Mouse (Mus musculus): ENCODE results near the gene Wfikkn1. TPM values are rescaled to one million over a fixed set of nuclear protein-coding genes. Genes with fewer than 3 reads are reported as not detected.
A peak's percentile ranks its signal among the peaks of the same experiment; 100 is the strongest.

Wfikkn1 gene
- 0.29 and 0.36 TPM in 2 replicates for polyA plus RNA-seq (2015; fragmentation: Nextera tagmentation; extraction: Ambion mirVana)

DNA sequence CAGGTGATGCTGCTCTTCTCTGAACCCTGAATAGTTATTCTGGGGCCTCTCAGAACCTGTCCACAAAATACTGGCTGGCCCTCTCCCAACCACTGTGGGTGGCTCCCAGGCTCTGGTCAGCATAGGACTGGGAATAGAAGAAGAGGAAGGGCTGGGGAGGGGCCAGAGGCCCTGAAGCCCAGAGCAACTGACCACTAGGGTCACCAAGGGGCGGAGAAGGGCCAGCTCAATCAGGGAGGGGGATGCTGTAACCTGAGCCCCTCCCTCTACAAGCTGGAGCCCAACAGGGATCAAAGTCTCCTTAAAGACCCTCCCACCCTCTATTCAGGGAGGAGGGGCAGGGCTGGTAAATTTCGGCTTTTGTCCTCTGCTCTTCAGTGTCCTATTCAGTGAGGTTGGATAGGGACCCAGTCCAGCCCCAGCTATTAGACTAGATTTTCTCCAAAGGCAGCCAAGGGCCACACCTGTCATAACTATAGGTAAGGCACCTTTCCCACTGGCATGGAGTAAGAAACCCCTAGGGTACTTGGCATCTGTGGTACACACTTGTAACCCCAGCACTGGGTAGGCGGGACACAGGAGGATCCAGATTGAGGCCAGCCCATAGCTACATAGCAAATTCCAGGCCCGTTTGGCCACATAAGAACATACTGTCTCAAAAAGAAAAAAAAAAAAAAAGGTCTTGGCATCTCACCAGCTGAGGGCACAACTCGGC lies at the start of gene Wfikkn1:
TSS of gene Wfikkn1 (minus strand) at position 663 of the 715 bp plus-strand sequence.
- no peak for ATAC-seq
- no peaks in the 10 kb centered on the region for H3K9me3 ChIP-seq
- H3K27ac ChIP-seq: no peak within 1 kb of the TSS
- H3K9ac ChIP-seq: no peak within 1 kb of the TSS
- H3K4me1 ChIP-seq (replicated peaks): peaks cover 21% of the 10 kb centered on the region
- no peak within 1 kb of the TSS for H3K4me3 ChIP-seq (replicated peaks)
- H3K36me3 ChIP-seq: peaks cover 25% of the 10 kb centered on the region
- no peak within 1 kb of the TSS for H3K4me2 ChIP-seq (replicated peaks)
- WGBS: 38% methylated on average over 5 of the region's 5 CpGs
- H3K27me3 ChIP-seq (replicated peaks): no peaks in the 10 kb centered on the region

DNA sequence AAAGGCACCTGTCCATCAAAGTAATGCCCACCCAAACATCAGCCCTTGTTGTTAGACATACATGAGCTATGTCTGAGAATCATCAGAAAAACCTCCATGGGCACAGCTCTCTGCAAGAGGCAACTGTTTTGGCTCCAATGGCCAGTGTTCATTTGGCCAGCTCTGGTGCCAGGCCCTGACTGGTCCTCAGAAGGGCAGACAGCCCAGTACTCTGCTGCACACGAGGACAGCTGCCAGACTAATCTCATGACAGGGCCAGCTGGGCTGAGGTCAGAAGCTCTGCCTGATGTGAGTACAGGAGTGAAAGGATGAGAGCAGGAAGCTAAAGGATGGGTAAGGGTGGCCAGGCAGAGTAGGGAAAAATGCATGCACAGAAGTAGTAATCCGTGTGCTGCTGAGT lies 44.7 kb upstream of the Wfikkn1 start:
- H3K36me3 ChIP-seq: peaks cover 30% of the 10 kb centered on the region
- no peak overlapping the region for H3K4me2 ChIP-seq (replicated peaks)
- H3K9me3 ChIP-seq: no peaks in the 10 kb centered on the region
- no peak overlapping the region for H3K4me3 ChIP-seq (replicated peaks)
- H3K4me1 ChIP-seq (replicated peaks): 0 out of 2 replicates have a peak, but pooled peaks cover 3% of the 10 kb centered on the region
- ATAC-seq: no peak
- no peak overlapping the region for H3K9ac ChIP-seq
- WGBS: 73% methylated on average over 2 of the region's 2 CpGs
- no peaks in the 10 kb centered on the region for H3K27me3 ChIP-seq (replicated peaks)
- no peak overlapping the region for H3K27ac ChIP-seq

DNA sequence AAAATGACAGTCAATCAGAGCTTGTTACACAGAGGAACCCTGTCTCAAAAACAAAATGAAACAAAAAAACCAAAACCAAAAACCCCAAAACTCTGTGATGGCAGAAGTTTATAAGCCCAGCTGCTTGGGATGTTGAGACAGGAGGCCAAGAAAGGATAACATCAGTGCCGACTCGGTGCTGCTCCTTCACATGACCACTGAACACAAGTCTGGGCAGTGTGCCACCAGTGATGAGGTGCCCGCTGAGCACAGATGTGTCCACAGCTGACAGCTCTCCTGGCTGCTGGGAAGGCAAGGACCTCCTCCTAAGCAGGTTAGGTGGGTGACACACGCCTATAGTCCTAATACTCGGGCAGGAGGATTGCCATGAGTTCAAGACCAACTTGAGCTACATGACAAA lies 41.5 kb upstream of the Wfikkn1 start:
- H3K27me3 ChIP-seq (replicated peaks): no peaks in the 10 kb centered on the region
- H3K27ac ChIP-seq: no peak overlapping the region
- no peak overlapping the region for H3K9ac ChIP-seq
- no peak overlapping the region for H3K4me3 ChIP-seq (replicated peaks)
- H3K36me3 ChIP-seq: peaks cover 10% of the 10 kb centered on the region; the same call in 1 of the 2 replicates
- peaks cover 22% of the 10 kb centered on the region for H3K4me1 ChIP-seq (replicated peaks)
- 81% methylated on average over 5 of the region's 5 CpGs for WGBS
- no peaks in the 10 kb centered on the region for H3K9me3 ChIP-seq
- no peak overlapping the region for H3K4me2 ChIP-seq (replicated peaks)
- ATAC-seq: no peak

DNA sequence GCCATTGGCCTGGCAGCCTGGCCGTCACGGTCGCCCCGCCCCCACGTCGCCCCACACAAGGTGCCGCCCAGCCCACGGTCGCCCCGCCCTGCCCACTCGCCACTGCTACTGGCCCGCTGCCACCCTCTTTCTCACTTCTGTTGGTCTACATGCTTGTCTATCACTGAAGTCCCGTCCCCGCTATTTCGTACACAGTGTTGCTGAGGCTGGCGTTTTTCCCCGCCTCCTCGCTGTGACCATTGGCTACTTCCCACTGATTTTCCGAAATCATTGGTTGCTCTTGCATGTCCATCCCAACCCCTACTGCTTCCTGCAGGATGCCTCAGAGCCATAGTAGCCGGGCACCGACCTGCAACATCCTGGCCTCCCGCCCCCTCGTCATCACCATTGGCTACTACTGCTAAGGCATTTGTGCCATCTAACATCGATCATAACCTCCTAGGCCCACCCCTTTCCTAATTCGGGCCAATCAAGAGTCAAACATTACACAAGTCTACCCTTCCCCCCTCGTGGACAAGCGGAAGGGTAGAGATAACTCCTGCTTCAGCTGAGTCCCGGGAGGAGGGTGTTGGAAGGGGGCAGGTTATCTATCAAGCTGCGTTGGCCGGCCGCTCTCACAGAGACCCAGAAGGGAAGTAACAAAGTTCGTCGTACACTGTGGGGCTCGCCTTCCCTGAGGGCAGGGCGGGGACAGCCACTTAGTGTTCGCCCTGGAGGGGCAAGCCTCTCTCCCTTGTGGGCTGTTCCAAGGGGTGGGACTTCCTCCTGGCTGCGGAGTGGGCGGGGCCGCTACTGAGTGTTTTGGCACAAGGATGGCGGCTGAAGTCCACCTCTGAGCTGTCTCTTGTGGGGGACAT lies 39.4 kb upstream of the Wfikkn1 start:
- Histone ChIP-seq H3K9ac (peak overlapping the region; percentile 70), H3K9me3 (no peaks in the 10 kb centered on the region), H3K4me3 (replicated peaks) (peak overlapping the region; percentile 98), H3K27me3 (replicated peaks) (no peaks in the 10 kb centered on the region), H3K36me3 (no peaks in the 10 kb centered on the region), H3K4me1 (replicated peaks) (peaks cover 29% of the 10 kb centered on the region), H3K27ac (peak overlapping the region; percentile 93), H3K4me2 (replicated peaks) (peak overlapping the region; percentile 85)
- ATAC-seq: peak; percentile 98
- under 1% methylated on average over 40 of the region's 40 CpGs for WGBS

DNA sequence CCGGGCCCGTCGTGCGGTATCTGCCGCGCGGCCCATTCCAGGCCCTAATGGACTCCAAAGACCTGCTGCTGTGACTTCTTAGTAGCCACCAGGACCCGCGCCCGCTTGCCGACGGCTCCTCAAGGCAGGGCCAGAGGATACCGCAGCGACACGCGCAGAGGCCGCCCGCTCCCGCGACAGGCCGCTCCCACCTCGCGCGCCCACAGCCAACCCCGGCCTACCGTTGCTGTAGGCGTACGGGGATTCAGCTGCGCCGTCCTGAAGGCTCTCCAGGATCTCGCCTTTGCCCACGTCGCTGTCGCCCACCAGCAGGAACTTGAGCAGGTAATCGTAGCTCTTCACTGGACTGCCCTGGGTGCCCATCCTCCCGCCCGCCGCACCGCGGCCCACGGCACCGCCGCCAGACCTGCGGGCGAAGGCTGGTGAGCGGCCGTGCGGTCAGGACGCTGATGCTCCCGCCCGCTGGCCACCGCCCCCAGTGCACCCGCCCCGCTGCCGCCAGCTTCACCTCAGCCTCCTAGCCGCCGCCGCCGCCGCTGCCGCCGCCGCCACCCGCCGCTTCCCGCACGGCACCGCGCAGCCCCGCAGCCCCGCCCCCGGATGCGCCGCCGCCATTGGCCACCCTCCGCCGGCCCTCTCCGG lies 38.6 kb upstream of the Wfikkn1 start, which contains the start of gene Rab40c:
TSS of gene Rab40c (minus strand) at position 584 of the 642 bp plus-strand sequence.
- H3K9ac ChIP-seq: peak within 1 kb of the TSS; percentile 86
- H3K36me3 ChIP-seq: no peaks in the 10 kb centered on the region
- H3K4me1 ChIP-seq (replicated peaks): peaks cover 29% of the 10 kb centered on the region
- peak within 1 kb of the TSS; percentile 93 for H3K27ac ChIP-seq
- H3K4me2 ChIP-seq (replicated peaks): peak within 1 kb of the TSS; percentile 87
- peak; percentile 5; the same call in 1 of the 2 replicates for ATAC-seq
- H3K27me3 ChIP-seq (replicated peaks): no peaks in the 10 kb centered on the region
- H3K9me3 ChIP-seq: no peaks in the 10 kb centered on the region
- H3K4me3 ChIP-seq (replicated peaks): peak within 1 kb of the TSS; percentile 98
- WGBS: under 1% methylated on average over 55 of the region's 78 CpGs

DNA sequence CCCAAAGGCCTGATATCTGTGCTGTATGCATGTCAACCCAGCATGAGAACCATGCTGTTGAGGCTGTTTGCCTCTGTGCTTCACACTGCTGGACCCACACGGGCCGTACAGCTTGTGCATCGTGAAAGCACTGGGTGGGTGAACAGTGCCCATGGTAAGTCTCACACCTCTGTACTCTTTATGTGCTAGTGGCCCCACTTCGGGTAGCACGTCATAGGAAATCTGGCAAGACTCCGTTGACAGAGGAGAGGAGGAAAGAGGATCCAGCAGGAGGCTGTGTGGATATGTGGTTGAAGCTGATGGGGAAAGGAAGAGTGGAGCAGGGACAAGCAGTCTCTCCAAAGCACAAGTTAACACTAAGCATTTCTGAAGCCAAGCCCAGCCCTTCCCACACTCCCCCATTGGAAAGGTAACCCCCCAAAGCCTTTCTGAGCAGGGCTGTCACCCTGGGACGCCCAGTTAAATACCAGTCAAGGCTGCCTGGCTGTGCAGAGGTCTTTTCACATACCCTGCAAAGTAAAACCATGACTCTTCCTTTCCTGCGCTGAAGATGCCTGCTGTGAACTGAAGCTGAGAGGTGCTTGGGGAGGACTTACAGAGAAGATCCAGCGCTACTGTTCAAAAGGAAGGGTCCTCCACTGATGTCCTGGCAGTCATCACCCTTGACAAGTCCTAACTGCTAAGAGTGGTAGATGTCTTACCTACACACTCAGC lies 37.5 kb upstream of the Wfikkn1 start:
- Histone ChIP-seq H3K4me2 (replicated peaks) (peak overlapping the region; percentile 87), H3K27ac (no peak overlapping the region), H3K9ac (peak overlapping the region; percentile 86), H3K36me3 (no peaks in the 10 kb centered on the region), H3K27me3 (replicated peaks) (no peaks in the 10 kb centered on the region), H3K9me3 (no peaks in the 10 kb centered on the region), H3K4me1 (replicated peaks) (peaks cover 33% of the 10 kb centered on the region), H3K4me3 (replicated peaks) (peak overlapping the region; percentile 98)
- WGBS: 77% methylated on average over 9 of the region's 9 CpGs
- ATAC-seq: no peak

DNA sequence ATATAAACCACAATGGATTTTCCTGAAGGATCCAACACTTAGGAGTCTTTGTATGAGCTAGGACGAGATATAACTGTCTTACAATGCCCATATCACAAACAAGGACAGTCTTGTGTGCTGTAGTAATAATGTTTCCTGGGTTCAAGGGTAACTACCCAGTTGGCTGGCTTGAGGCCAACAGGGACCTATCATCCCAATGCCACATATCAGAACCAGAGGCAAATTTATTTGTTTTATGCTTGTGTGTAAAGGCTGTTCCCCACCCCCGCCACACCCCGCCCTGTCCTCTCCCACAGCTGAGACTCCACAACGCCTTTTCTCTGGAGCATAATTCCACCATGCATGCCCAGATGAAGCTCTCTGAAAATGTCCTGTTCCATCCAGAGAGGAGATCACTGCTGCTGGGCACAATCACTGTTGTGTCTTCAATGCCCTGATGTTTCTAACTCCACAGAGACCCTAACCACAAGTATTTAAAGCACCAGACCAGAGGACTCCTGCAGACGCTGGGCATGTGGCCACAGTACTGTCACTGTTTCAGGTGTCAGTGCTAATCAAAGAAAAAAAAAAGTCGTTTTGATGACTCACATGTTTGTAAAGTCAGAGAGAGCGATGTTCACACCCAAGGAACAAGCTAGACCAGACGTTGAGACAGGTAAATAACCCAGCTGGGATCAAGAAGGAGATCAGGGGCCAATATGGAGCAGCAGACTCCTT lies 36.4 kb upstream of the Wfikkn1 start:
- peaks cover 33% of the 10 kb centered on the region for H3K4me1 ChIP-seq (replicated peaks)
- 0 out of 2 replicates have a peak overlapping the region, but pooled peaks have one; percentile 25 for H3K4me2 ChIP-seq (replicated peaks)
- no peak overlapping the region for H3K9ac ChIP-seq
- 62% methylated on average over 8 of the region's 8 CpGs for WGBS
- H3K4me3 ChIP-seq (replicated peaks): no peak overlapping the region
- H3K27me3 ChIP-seq (replicated peaks): no peaks in the 10 kb centered on the region
- H3K27ac ChIP-seq: peak overlapping the region; percentile 33; the same call in 1 of the 2 replicates
- ATAC-seq: no peak
- H3K9me3 ChIP-seq: no peaks in the 10 kb centered on the region
- H3K36me3 ChIP-seq: no peaks in the 10 kb centered on the region

DNA sequence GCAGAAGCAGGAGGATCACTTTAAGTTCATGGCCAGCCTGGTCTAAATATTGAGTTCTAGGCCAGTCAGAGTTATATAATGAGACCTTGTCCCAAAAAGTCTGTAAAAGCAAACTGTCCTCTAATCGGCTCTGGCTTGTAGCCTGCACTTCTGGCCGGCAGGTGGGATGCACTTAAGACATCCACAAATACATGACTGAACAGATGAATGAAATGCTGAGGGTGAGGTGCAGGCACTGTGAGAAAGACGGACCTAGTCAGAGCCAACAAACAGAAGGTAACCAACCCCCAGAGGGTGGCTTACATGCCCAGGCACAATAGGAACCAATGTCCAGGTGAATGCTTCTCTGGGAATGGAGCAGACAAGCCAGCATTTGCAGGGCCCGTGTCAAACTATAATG lies 33.6 kb upstream of the Wfikkn1 start:
- Histone ChIP-seq H3K4me3 (replicated peaks) (no peak overlapping the region), H3K9me3 (no peaks in the 10 kb centered on the region), H3K4me1 (replicated peaks) (peaks cover 30% of the 10 kb centered on the region), H3K36me3 (no peaks in the 10 kb centered on the region), H3K27ac (no peak overlapping the region), H3K27me3 (replicated peaks) (no peaks in the 10 kb centered on the region), H3K9ac (peak overlapping the region; percentile 10; the same call in 1 of the 2 replicates), H3K4me2 (replicated peaks) (no peak overlapping the region)
- 74% methylated on average over 4 of the region's 4 CpGs for WGBS
- ATAC-seq: no peak

DNA sequence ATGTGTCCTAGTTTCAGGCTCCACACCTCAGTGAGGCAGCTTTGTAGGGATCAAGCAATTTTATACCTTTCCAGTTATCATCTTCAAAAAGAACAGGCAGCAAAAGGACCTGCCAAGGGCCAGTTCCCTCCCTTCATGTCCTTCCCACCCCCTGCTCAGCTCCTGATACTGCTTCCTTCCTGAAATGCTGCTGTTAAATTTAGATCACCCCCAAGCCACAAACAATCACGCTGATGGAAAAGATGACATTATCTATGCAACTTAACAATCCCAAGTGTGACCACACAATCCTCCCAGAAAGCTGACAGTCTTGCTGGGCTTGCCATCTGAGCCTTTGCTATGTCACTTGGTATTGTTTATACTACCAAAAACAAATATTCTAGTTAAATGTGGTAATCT lies 33.2 kb upstream of the Wfikkn1 start:
- Histone ChIP-seq H3K9ac (peak overlapping the region; percentile 10; the same call in 1 of the 2 replicates), H3K9me3 (no peaks in the 10 kb centered on the region), H3K4me1 (replicated peaks) (peaks cover 28% of the 10 kb centered on the region), H3K36me3 (no peaks in the 10 kb centered on the region), H3K27me3 (replicated peaks) (no peaks in the 10 kb centered on the region), H3K4me3 (replicated peaks) (no peak overlapping the region), H3K27ac (no peak overlapping the region), H3K4me2 (replicated peaks) (no peak overlapping the region)
- whole genome bisulfite sequencing: 64% methylated on average over 1 of the region's 1 CpGs
- no peak for ATAC-seq

DNA sequence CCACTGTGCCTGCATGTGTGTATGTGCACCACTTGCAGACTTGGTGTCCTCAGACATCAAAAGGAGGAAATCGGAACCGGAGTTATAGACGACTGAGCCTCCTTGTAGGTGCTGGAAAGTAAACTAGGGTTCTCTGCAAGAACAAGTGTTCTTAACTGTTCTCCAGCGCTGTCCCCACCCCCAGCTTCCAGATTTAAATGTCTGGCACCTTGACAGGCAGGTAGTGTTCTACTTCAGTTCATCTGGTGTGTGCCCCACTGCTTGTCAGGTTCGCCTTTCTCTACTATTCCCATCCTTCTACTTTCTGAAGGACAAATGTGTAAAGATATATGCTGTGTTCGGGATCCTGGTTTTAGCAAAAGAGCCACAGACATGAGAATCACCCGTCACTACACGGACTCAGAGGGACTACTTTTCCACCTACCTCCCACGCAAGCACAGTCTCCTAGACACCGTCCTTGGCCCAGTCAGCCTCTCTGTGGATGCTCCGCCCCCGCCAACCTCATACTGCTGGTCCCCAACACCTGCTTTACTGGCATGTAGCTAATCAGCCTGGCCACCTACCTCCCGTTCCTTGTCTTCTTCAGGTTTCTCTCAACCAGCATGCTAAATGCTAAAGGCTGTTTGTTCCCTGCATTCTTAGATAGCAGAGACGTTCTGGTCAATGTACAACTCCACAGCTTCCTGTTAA lies 32.7 kb upstream of the Wfikkn1 start:
- no peak for ATAC-seq
- no peaks in the 10 kb centered on the region for H3K9me3 ChIP-seq
- H3K36me3 ChIP-seq: no peaks in the 10 kb centered on the region
- H3K9ac ChIP-seq: no peak overlapping the region
- no peak overlapping the region for H3K27ac ChIP-seq
- no peak overlapping the region for H3K4me3 ChIP-seq (replicated peaks)
- peaks cover 23% of the 10 kb centered on the region for H3K4me1 ChIP-seq (replicated peaks)
- no peak overlapping the region for H3K4me2 ChIP-seq (replicated peaks)
- 78% methylated on average over 14 of the region's 14 CpGs for WGBS
- H3K27me3 ChIP-seq (replicated peaks): no peaks in the 10 kb centered on the region

DNA sequence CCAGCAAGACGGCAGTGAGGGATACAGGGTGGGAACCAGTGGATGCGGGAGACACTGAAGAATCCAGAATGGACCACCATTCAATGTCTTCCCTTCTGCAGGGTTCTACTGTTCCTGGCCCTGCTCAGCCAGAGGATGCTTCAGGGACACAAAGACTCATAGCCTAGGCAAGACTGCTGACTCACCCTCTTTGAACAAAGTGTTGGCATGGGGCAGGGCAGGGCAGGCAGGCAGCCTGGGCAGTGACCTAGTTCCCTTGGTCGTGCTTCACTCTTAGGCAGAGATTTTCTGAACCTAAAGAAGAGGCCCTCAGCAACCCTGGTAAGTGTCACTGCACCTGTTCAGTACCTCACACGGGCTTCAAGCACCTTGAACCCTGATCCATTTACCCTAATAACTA lies 31.2 kb upstream of the Wfikkn1 start:
- no peaks in the 10 kb centered on the region for H3K27me3 ChIP-seq (replicated peaks)
- H3K9ac ChIP-seq: no peak overlapping the region
- no peaks in the 10 kb centered on the region for H3K9me3 ChIP-seq
- 84% methylated on average over 4 of the region's 4 CpGs for WGBS
- H3K4me1 ChIP-seq (replicated peaks): peaks cover 8% of the 10 kb centered on the region; the same call in 1 of the 2 replicates
- no peak for ATAC-seq
- H3K4me3 ChIP-seq (replicated peaks): no peak overlapping the region
- H3K4me2 ChIP-seq (replicated peaks): no peak overlapping the region
- H3K27ac ChIP-seq: no peak overlapping the region
- H3K36me3 ChIP-seq: no peaks in the 10 kb centered on the region
